Mouse (Mus musculus): ENCODE measurements around the gene Lyzl4. TPM values are rescaled to one million over a fixed set of nuclear protein-coding genes. Genes with fewer than 3 reads are reported as not detected.

Gene Lyzl4
- total RNA-seq, 4 experiments from 2014 or later, result 1.2 to 4.4 (median 2.4) TPM

DNA sequence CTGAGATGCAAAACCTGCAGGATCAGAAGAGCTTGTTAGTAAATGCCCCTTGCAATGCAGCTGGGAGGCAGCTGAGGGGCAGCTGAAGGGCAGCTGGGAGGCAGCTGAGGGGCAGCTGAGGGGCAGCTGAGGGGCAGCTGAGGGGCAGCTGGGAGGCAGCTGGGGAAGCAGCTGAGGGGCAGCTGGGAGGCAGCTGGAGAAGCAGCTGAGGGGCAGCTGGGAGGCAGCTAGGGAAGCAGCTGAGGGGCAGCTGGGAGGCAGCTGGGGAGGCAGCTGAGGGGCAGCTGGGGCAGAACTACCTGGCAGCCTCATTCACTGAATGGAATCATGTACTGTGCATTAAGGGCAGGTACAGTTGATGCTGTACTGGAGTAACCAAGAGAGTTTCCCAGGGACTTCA, 100.4 kb downstream of the Lyzl4 start:
- no peak for DNase-seq (ENCODE audit: low spot score in 2 of 2)

- DNase-seq (ENCODE audit: low spot score in 2 of 2), result no peak
Observed at GRCm38 (mm10) chr9:121532626-121533025, 109.3 kb downstream of the Lyzl4 start.

- DNase-seq (ENCODE audit: low spot score in 2 of 2), result no peak
Observed at GRCm38 (mm10) chr9:121528605-121529357, 113.1 kb downstream of the Lyzl4 start.

Other genes with a start within 250 kb of the Lyzl4 start
- gene Cck, start 146.4 kb downstream of the Lyzl4 start, total RNA-seq (2022), result 100 to 1,000 TPM; 514 to 621 (median 567) TPM
- gene Vipr1, start 620 bp upstream of the Lyzl4 start, total RNA-seq (2022), result 10 to 100 TPM; 20.8 to 23.8 (median 21.7) TPM
- gene Sec22c, start 63.4 kb upstream of the Lyzl4 start, total RNA-seq (2022), result 10 to 100 TPM; 24.9 to 28.6 (median 26.6) TPM
- gene Ss18l2, start 68.2 kb upstream of the Lyzl4 start, total RNA-seq (2022), result 10 to 100 TPM; 77.1 to 81.7 (median 78.5) TPM
- gene Nktr, start 77.1 kb upstream of the Lyzl4 start, total RNA-seq (2022), result 100 to 1,000 TPM in 1 of 4 experiments, 10 to 100 TPM in 3; 89.5 to 103 (median 92.6) TPM
- 100 to 1,000 TPM in 3 of 4 experiments, 10 to 100 TPM in 1; 96.9 to 107 (median 105) TPM for gene Zfp651, start 117.2 kb upstream of the Lyzl4 start, total RNA-seq (2022)
- gene Klhl40, start 135.5 kb upstream of the Lyzl4 start, total RNA-seq (2022), result 10 to 100 TPM in 1 of 4 experiments, 1 to 10 TPM in 3; 7.6 to 10.9 (median 8.8) TPM
- gene Hhatl, start 150.4 kb upstream of the Lyzl4 start, total RNA-seq (2022), result 10 to 100 TPM; 18.6 to 24.6 (median 23.2) TPM
- gene Ccdc13, start 197.4 kb upstream of the Lyzl4 start, total RNA-seq (2022), result 1 to 10 TPM; 6.1 to 7.6 (median 6.5) TPM
- 100 to 1,000 TPM in 1 of 4 experiments, 10 to 100 TPM in 3; 86.5 to 102 (median 89.7) TPM for gene Higd1a, start 216.3 kb upstream of the Lyzl4 start, total RNA-seq (2022)